Mouse (Mus musculus) liver, postnatal 0 days (tissue): ENCODE measurements around the gene Impg1. TPM values are rescaled to one million over a fixed set of nuclear protein-coding genes. Genes with fewer than 3 reads are reported as not detected.

Experiments
- ATAC-seq: fragments of 200-750 bp; cut with Nextera tagmentation; 2 replicates; pipeline ENCODE4 v1.8.0; 2017; ENCODE audit warnings: mild to moderate bottlenecking, moderate library complexity
- DNase-seq: peaks from one replicate; pipeline ENCODE4 v3.0.0-alpha.2; 2016
- H3K27ac ChIP-seq: fragments of 300-500 bp; sonication (generic); 2 replicates; pipeline ENCODE4 v1.5.1; 2014; ENCODE audit warnings: antibody characterized with exemption, moderate library complexity, mild to moderate bottlenecking, low read depth
- H3K27me3 ChIP-seq: fragments of 300-500 bp; sonication (generic); 2 replicates; pipeline ENCODE4 v1.6.1; 2014; ENCODE audit warnings: low read length, control low read depth, mixed read lengths; ENCODE audit not compliant: insufficient read depth
- H3K36me3 ChIP-seq: fragments of 300-500 bp; sonication (generic); replicated peaks from 2 replicates; pipeline ENCODE4 v1.6.1; 2014; ENCODE audit warnings: mild to moderate bottlenecking, control low read depth, low read length, moderate library complexity, mixed read lengths; ENCODE audit not compliant: insufficient read depth
- H3K4me1 ChIP-seq: fragments of 300-500 bp; sonication (generic); 2 replicates; pipeline ENCODE4 v1.6.1; 2014; ENCODE audit warnings: antibody characterized with exemption, mild to moderate bottlenecking, control low read depth; ENCODE audit not compliant: insufficient read depth
- H3K4me2 ChIP-seq: fragments of 300-500 bp; sonication (generic); 2 replicates; pipeline ENCODE4 v1.6.1; 2014; ENCODE audit warnings: low read depth, mild to moderate bottlenecking, low read length, moderate library complexity, mixed read lengths
- H3K4me3 ChIP-seq: fragments of 300-500 bp; sonication (generic); 2 replicates; pipeline ENCODE4 v1.5.1; 2014; ENCODE audit warnings: low read depth, low read length
- H3K9ac ChIP-seq: fragments of 300-500 bp; sonication (generic); replicated peaks from 2 replicates; pipeline ENCODE4 v1.6.1; 2014; ENCODE audit warnings: mild to moderate bottlenecking, moderate library complexity
- H3K9me3 ChIP-seq: fragments of 300-500 bp; sonication (generic); 2 replicates; pipeline ENCODE4 v1.6.1; 2016; ENCODE audit warnings: mild to moderate bottlenecking, control low read depth, low read length, mixed read lengths
- CTCF ChIP-seq: sonication (generic); IDR thresholded peaks from 2 replicates; pipeline ENCODE4 v1.5.1; 2016; ENCODE audit warnings: antibody characterized with exemption, low read depth
- EP300 ChIP-seq: IDR thresholded peaks from 2 replicates; pipeline ENCODE4 v1.6.1; 2016; ENCODE audit warnings: antibody characterized with exemption, low read depth, mild to moderate bottlenecking
- WGBS: fragments of 180-500 bp; shearing (Covaris S2); extraction: QIAGEN DNeasy Blood & Tissue Kit; methylation state at CpG from one replicate; pipeline ENCODE4 v1.1.7; 2014; ENCODE audit not compliant: insufficient replicate concordance; 5-methylcytosine and 5-hydroxymethylcytosine counted together
- polyA plus RNA-seq: library from polyadenylated mRNA; unstranded; fragments of >200 nt; fragmentation: Nextera tagmentation; extraction: Ambion mirVana; gene quantifications from 2 replicates; pipeline ENCODE4 v1.2.1, GENCODE M21; 2015

Impg1 gene
- polyA plus RNA-seq, 1 experiment from 2014 or later = not detected

DNA sequence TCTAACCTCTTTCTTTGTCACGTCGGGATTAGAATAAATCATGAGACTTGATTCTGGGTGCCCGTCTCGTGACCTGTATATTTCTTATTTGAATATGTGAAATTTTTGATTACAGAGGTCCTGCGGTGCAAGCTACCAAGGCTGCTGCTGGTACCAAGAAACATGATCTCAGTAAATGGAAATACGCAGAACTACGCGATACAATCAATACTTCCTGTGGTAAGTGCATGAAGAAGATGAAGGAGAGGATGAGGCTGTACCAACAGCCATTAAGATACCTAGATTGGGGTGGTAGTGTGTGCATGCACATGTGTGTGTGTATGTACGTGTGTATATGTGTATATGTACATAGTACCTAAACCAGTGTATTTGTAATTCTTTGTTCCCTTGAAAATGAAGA, 166.2 kb downstream of the Impg1 start:
- 80% methylated on average over 9 of the region's 9 CpGs for WGBS
- TF ChIP-seq CTCF = no peak
- TF ChIP-seq EP300 = no peak
- ATAC-seq (no peak), DNase-seq (no peak)
- H3K36me3 ChIP-seq = peaks cover 3% of the 10 kb centered on the region; the same call in 1 of the 2 replicates
- H3K9me3 ChIP-seq = no peaks in the 10 kb centered on the region
- H3K9ac ChIP-seq = no peak overlapping the region
- H3K4me2 ChIP-seq = no peak overlapping the region
- no peak overlapping the region for H3K4me3 ChIP-seq
- no peak overlapping the region for H3K27ac ChIP-seq
- H3K27me3 ChIP-seq = no peaks in the 10 kb centered on the region
- H3K4me1 ChIP-seq = no peaks in the 10 kb centered on the region

- ATAC-seq (no peak), DNase-seq (no peak)
- Histone ChIP-seq H3K4me2 (no peak overlapping the region), H3K9ac (no peak overlapping the region), H3K4me1 (no peaks in the 10 kb centered on the region), H3K27ac (no peak overlapping the region), H3K36me3 (peaks cover 9% of the 10 kb centered on the region; the same call in 1 of the 2 replicates), H3K4me3 (no peak overlapping the region), H3K9me3 (no peaks in the 10 kb centered on the region), H3K27me3 (no peaks in the 10 kb centered on the region)
- 40% methylated on average over 4 of the region's 4 CpGs for WGBS
- TF ChIP-seq CTCF = no peak
- TF ChIP-seq EP300 = no peak
Observed at GRCm38 (mm10) chr9:80296086-80296485, 169.2 kb downstream of the Impg1 start.

DNA sequence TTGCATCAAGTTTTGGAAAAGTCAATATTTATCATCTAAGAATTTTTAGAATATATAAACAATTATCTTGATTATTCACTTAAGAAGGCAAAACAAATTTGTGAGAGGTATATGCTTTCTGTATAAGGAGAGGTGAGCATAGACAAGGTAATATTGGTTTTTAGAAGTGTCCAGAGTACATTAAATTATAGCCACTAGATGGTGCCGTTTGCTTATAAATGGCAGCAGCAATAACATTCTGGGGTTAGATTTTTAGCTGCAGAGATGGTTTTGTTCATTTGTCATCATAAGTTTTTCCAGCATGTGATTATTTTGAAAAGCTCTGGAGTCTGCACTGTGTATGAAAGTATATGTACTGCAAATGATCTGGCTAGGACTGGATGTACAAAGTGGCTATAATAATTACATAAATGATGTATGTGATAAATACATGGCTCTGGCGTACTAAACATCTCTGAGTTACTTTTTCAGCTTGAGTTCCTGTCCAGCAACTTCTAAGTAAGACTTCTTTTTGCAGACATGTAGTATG, 172.2 kb downstream of the Impg1 start:
- Histone ChIP-seq H3K9ac (no peak overlapping the region), H3K36me3 (peaks cover 9% of the 10 kb centered on the region; the same call in 1 of the 2 replicates), H3K4me2 (no peak overlapping the region), H3K27ac (no peak overlapping the region), H3K4me1 (no peaks in the 10 kb centered on the region), H3K4me3 (no peak overlapping the region), H3K9me3 (no peaks in the 10 kb centered on the region), H3K27me3 (no peaks in the 10 kb centered on the region)
- no peak for DNase-seq
- no peak for TF ChIP-seq EP300
- peak; percentile 56 for TF ChIP-seq CTCF
- 51% methylated on average over 2 of the region's 2 CpGs for WGBS
- ATAC-seq = no peak

DNA sequence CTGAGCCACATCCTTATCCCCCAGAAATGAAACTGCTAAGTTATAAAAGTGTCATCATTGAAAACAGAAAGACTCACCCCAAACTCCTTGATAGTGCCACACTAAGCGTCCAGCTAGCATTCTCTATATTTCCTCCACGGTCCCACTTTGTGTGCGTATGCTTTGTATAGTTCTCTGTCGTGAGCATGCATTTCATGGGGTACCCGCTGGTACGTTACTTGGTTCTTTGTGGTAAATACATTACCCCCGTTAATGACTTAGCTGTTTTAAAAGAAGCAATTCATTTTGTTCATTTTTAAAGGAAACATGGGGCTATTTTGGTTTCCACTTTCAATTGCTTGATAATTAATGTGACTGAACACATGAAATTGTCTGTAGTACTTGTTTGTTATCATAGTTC, 178.4 kb downstream of the Impg1 start:
- no peak overlapping the region for H3K9ac ChIP-seq
- H3K4me1 ChIP-seq = no peaks in the 10 kb centered on the region
- no peaks in the 10 kb centered on the region for H3K27me3 ChIP-seq
- no peak overlapping the region for H3K4me2 ChIP-seq
- DNase-seq (no peak), ATAC-seq (no peak)
- H3K9me3 ChIP-seq = peaks cover 4% of the 10 kb centered on the region; the same call in 1 of the 2 replicates
- 81% methylated on average over 7 of the region's 7 CpGs for WGBS
- H3K27ac ChIP-seq = no peak overlapping the region
- H3K4me3 ChIP-seq = no peak overlapping the region
- TF ChIP-seq CTCF (no peak), EP300 (no peak)
- H3K36me3 ChIP-seq = peaks cover 8% of the 10 kb centered on the region; the same call in 1 of the 2 replicates

- Histone ChIP-seq H3K36me3 (peaks cover 4% of the 10 kb centered on the region; the same call in 1 of the 2 replicates), H3K4me2 (no peak overlapping the region), H3K9me3 (peaks cover 4% of the 10 kb centered on the region; the same call in 1 of the 2 replicates), H3K27ac (no peak overlapping the region), H3K4me3 (no peak overlapping the region), H3K27me3 (no peaks in the 10 kb centered on the region), H3K9ac (no peak overlapping the region), H3K4me1 (no peaks in the 10 kb centered on the region)
- WGBS = 78% methylated on average over 2 of the region's 2 CpGs
- TF ChIP-seq CTCF (no peak), EP300 (no peak)
- DNase-seq (no peak), ATAC-seq (no peak)
Observed at GRCm38 (mm10) chr9:80284539-80285174, 180.6 kb downstream of the Impg1 start.

GRCm38 (mm10) chr9:80282426-80282825, 182.9 kb downstream of the Impg1 start:
- H3K4me1 ChIP-seq = no peaks in the 10 kb centered on the region
- peaks cover 4% of the 10 kb centered on the region; the same call in 1 of the 2 replicates for H3K36me3 ChIP-seq
- DNase-seq (no peak), ATAC-seq (no peak)
- 82% methylated on average over 3 of the region's 3 CpGs for whole genome bisulfite sequencing
- no peak for TF ChIP-seq CTCF
- no peaks in the 10 kb centered on the region for H3K27me3 ChIP-seq
- no peak overlapping the region for H3K4me3 ChIP-seq
- no peak overlapping the region for H3K9ac ChIP-seq
- H3K9me3 ChIP-seq = peaks cover 4% of the 10 kb centered on the region; the same call in 1 of the 2 replicates
- H3K27ac ChIP-seq = no peak overlapping the region
- no peak overlapping the region for H3K4me2 ChIP-seq
